Mouse (Mus musculus) adrenal gland, adult (tissue): ENCODE data around the gene Spink8.
"Not testable (repeated sequence)": the region's sequence is repeated elsewhere in the genome, so short reads cannot be mapped to it uniquely, and the experiment has no call there.

Experiments
- DNase-seq, 2 experiments: peaks; one replicate each; pipeline ENCODE4 v3.0.0; 2022 to 2023; ENCODE audit warnings: low spot score in 1 of 2; ENCODE audit not compliant: inconsistent age in 2 of 2

The Spink8 gene

GRCm38 (mm10) chr9:109811980-109812379, at the start of gene Spink8:
Gene Spink8 (plus strand): TSS chr9:109812280.
- DNase-seq: no peak

- DNase-seq: peak; percentile 67 to 85
Observed at GRCm38 (mm10) chr9:109766841-109767240, 45.2 kb upstream of the Spink8 start.

GRCm38 (mm10) chr9:109790570-109790969, 21.5 kb upstream of the Spink8 start, which contains the start of gene Fbxw27:
Gene Fbxw27 (minus strand): TSS chr9:109790670.
- DNase-seq: not testable (repeated sequence)

GRCm38 (mm10) chr9:109795221-109795620, 16.9 kb upstream of the Spink8 start:
- peak in 1 of 2 experiments; percentile 36 for DNase-seq

- DNase-seq: peak in 1 of 2 experiments; percentile 26
Observed at GRCm38 (mm10) chr9:109795811-109796210, 16.3 kb upstream of the Spink8 start.

- peak; percentile 22 to 73 for DNase-seq
Observed at GRCm38 (mm10) chr9:109798051-109798450, 14.0 kb upstream of the Spink8 start.

GRCm38 (mm10) chr9:109805596-109805995, 6.5 kb upstream of the Spink8 start:
- DNase-seq: peak in 1 of 2 experiments; percentile 43

GRCm38 (mm10) chr9:109806260-109806659, 5.8 kb upstream of the Spink8 start:
- DNase-seq: no peak

- DNase-seq: peak in 1 of 2 experiments; percentile 43
Observed at GRCm38 (mm10) chr9:109806695-109807293, 5.3 kb upstream of the Spink8 start.

- DNase-seq: no peak
Observed at GRCm38 (mm10) chr9:109807898-109808297, 4.2 kb upstream of the Spink8 start.

GRCm38 (mm10) chr9:109813424-109813823, 1.3 kb downstream of the Spink8 start:
- DNase-seq: no peak

- no peak for DNase-seq
Observed at GRCm38 (mm10) chr9:109816341-109816740, 4.3 kb downstream of the Spink8 start.

GRCm38 (mm10) chr9:109825739-109826138, 13.7 kb downstream of the Spink8 start:
- no peak for DNase-seq

GRCm38 (mm10) chr9:109826181-109826580, 14.1 kb downstream of the Spink8 start:
- no peak for DNase-seq

GRCm38 (mm10) chr9:109832391-109833087, 20.5 kb downstream of the Spink8 start, which contains the start of gene Nme6:
Gene Nme6 (plus strand): TSS chr9:109832749.
- DNase-seq: peak; percentile 86 to 97

- DNase-seq: no peak
Observed at GRCm38 (mm10) chr9:109833088-109833412, 21.0 kb downstream of the Spink8 start.

- DNase-seq: peak; percentile 59 to 89
Observed at GRCm38 (mm10) chr9:109849312-109849758, 37.3 kb downstream of the Spink8 start, which contains the start of gene Camp. Gene Camp (minus strand): TSS chr9:109849617.

GRCm38 (mm10) chr9:109850099-109850498, 38.0 kb downstream of the Spink8 start:
- DNase-seq: peak in 1 of 2 experiments; percentile 52

GRCm38 (mm10) chr9:109854341-109854740, 42.3 kb downstream of the Spink8 start:
- DNase-seq: no peak

- DNase-seq: no peak
Observed at GRCm38 (mm10) chr9:109855947-109856346, 43.9 kb downstream of the Spink8 start.

GRCm38 (mm10) chr9:109862397-109863044, 50.4 kb downstream of the Spink8 start:
- peak; percentile 74 to 94 for DNase-seq

- no peak for DNase-seq
Observed at GRCm38 (mm10) chr9:109863085-109863484, 51.0 kb downstream of the Spink8 start.
